Mouse (Mus musculus) brown adipose tissue, adult 24 weeks (tissue): ENCODE measurements around the gene Celf5. TPM values are rescaled to one million over a fixed set of nuclear protein-coding genes. Genes with fewer than 3 reads are reported as not detected.

Source experiments
- H3K27ac ChIP-seq: fragments of 200-500 bp; replicated peaks from 2 replicates; pipeline ENCODE4 v1.5.1; 2012; ENCODE audit warnings: low read depth, mild to moderate bottlenecking, low read length
- H3K4me1 ChIP-seq: fragments of 200-500 bp; 2 replicates; pipeline ENCODE4 v1.6.1; 2012; ENCODE audit warnings: low read length, mixed read lengths; ENCODE audit not compliant: control insufficient read depth, insufficient read depth, insufficient read length
- H3K4me3 ChIP-seq: fragments of 200-500 bp; 2 replicates; pipeline ENCODE4 v1.5.1; 2012; ENCODE audit warnings: low read depth, mild to moderate bottlenecking, low read length, moderate library complexity; ENCODE audit not compliant: insufficient read depth
- polyA plus RNA-seq: library from polyadenylated mRNA; stranded (reverse); fragments of >200 nt; gene quantifications from 2 replicates; pipeline ENCODE4 v1.2.4, GENCODE M21; 2012; ENCODE audit not compliant: missing spikeins, insufficient read depth, insufficient read length

The Celf5 gene
- polyA plus RNA-seq: 0.63 TPM in 1 of 2 replicates, not detected in the other

GRCm38 (mm10) chr10:81482533-81482889 lies at the start of gene Celf5:
Gene Celf5, minus strand, starts transcription at chr10:81482709.
- H3K27ac ChIP-seq: no peak within 1 kb of the TSS
- H3K4me3 ChIP-seq: peak within 1 kb of the TSS; percentile 55
- no peaks in the 10 kb centered on the region for H3K4me1 ChIP-seq

DNA sequence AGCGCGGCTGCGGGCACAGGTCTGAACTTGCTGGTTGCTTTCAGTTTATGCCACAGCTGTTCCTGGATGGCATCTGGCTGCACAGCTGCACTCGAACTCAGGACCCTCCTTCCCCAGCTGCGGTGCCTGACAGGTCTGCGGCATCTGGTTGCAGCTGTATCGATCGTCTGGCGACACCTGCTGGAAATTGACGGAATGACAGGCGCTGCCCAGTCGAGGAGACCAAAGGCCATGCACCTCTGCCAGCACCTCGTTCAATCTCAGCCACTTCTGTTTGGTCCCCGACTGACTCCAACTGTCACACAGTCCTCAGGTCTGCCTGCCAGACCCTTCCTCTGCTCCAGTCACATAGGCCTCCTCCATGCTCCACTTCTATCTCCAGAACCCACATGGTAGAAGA lies 44.3 kb upstream of the Celf5 start:
- Histone ChIP-seq H3K27ac (no peak overlapping the region), H3K4me3 (no peak overlapping the region), H3K4me1 (peaks cover 3% of the 10 kb centered on the region)

DNA sequence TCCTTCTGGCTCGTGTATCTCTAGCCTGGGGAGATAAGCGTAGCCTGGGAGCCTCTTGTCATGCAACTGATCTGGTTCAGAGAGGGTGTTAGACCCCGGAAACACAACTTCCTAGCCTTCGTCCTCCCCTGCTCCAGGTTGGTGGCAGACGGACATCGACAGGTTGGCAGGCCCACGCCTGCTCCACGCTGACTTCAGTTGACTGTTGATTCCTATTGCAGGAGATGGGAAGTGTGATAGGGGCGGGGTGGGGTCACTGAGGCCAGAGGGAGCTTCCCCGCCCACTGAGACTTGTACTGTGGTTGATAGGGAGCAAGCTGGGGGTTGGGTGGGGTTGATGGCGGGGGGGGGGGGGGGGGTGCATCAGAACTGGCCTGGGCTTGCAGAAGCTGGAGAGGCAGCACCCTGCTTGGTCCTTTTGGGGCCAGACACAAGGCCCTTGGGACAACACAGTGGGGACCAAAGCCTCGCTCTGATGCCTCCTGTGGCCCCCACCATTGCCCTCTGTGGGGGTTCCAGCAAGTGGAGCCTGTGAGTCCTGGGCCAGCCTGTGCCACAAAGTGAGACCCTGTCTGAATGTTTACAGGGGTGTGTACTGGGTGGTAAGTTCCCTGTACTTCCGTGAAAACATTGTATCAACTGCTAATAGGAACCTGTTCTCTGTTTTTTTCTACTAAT lies 42.6 kb upstream of the Celf5 start:
- H3K4me3 ChIP-seq: no peak overlapping the region
- H3K27ac ChIP-seq: peak overlapping the region; percentile 31; the same call in 1 of the 2 replicates
- peaks cover 3% of the 10 kb centered on the region for H3K4me1 ChIP-seq

GRCm38 (mm10) chr10:81524051-81524605 lies 41.6 kb upstream of the Celf5 start, which contains the start of gene Gna15:
Gene Gna15, minus strand, starts transcription at chr10:81524225.
- peak within 1 kb of the TSS; percentile 70 for H3K27ac ChIP-seq
- H3K4me1 ChIP-seq: peaks cover 11% of the 10 kb centered on the region
- H3K4me3 ChIP-seq: peak within 1 kb of the TSS; percentile 39

DNA sequence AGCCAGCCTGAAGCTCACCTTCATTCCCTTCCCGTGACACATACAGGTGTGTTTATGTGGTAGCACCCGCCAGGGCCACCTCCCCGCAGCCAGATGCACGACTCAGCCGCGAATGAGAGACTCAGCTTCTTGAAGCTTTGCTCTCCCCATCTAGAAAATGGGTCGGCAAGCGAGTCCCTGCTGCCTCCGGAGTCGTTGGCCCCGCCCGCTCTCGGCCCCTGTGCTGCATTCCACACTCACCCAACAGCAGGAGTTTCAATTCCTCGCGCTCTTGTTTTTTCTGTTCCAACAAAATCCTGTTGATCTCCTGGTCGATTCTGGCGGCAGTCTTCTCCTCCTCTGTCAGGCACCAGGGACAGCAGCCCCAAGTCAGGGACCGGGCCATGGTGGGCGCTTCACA lies 41.1 kb upstream of the Celf5 start:
- H3K27ac ChIP-seq: peak overlapping the region; percentile 70
- H3K4me1 ChIP-seq: peaks cover 11% of the 10 kb centered on the region
- H3K4me3 ChIP-seq: peak overlapping the region; percentile 39

DNA sequence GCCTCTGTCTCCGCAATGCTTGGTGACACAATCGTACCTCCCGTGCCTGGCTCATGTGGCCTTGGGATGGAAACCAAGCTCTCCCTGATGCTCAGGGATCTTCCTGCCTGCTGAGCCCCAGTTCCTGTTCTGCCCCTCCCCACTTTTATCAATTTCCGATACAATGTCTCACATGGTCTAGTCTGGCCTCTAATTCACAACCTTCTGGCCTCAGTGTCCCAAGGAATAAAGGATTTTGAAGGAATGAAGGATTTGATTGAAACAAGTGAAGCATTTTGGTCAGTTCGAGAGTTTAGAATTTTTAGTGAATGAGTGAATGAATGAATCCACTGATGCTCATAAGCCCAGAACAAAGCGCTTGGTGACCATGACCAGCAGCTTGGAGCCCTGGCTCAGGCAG lies 40.6 kb upstream of the Celf5 start:
- peak overlapping the region; percentile 39 for H3K4me3 ChIP-seq
- no peak overlapping the region for H3K27ac ChIP-seq

DNA sequence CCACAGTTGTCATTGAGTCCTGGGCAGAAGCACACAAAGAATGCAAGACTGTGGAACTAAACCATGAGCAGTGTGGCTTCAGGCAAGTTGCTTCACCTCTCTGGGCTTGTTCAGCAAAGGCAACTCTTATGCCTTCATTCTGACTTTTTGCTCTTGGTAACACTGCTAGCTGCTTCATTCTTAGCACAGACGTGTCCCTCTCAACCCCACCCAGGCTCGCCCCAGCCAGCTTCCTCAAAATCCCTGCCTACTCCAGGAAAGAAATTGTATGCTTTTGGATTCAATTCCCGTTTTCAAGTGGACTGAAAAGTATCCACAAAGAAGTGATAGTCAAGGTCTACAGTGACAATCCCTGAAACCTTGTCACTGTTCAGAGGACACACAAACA lies 37.5 kb upstream of the Celf5 start:
- no peak overlapping the region for H3K4me3 ChIP-seq
- peaks cover 10% of the 10 kb centered on the region for H3K4me1 ChIP-seq
- H3K27ac ChIP-seq: peak overlapping the region; percentile 35

More for the DNA sequence above, 40.6 kb upstream of the Celf5 start:
- peaks cover 11% of the 10 kb centered on the region for H3K4me1 ChIP-seq

GRCm38 (mm10) chr10:81519227-81519977 lies 36.9 kb upstream of the Celf5 start:
- H3K4me1 ChIP-seq: peaks cover 7% of the 10 kb centered on the region; the same call in 1 of the 2 replicates

DNA sequence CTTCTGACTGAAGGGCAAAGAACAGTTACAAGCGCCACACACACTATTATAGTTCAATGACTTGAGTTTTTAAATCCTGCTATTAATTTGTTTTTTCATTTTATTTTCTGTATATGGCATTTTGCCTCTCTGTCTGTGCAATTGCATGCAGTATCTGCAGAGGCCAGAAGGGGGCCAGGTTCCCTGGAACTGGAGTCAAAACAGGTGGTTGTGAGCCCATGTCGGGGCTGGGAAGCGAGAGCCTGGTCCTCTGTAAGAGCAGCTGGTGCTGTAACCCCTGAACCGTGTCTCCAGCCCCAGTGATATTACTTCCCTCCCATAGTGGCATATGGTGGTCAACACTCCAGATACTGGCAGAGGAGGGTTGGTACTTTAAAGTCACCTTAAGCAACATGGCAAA lies 36.0 kb upstream of the Celf5 start:
- Histone ChIP-seq H3K4me3 (no peak overlapping the region), H3K4me1 (peaks cover 7% of the 10 kb centered on the region; the same call in 1 of the 2 replicates), H3K27ac (no peak overlapping the region)

More at GRCm38 (mm10) chr10:81519227-81519977, 36.9 kb upstream of the Celf5 start:
- Histone ChIP-seq H3K27ac (peak overlapping the region; percentile 35), H3K4me3 (no peak overlapping the region)

DNA sequence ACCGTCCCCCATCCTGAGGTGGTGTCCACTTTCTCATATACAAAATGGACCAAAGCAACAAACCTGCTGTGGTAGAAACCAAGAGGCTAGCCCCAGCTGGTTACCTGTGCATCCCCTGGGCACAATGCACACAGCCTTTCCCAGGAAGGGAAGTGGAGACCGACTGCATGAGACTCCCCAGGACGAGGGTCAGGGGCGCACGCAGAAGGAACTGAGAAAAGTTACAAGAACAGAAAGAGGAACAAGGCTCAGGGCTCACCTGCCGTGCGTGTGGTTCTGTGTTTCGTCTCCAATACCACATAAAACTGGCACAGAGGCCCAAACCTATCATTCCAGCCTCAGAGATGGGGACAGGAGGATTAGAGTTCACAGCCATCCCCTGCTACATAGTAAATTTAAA lies 34.7 kb upstream of the Celf5 start:
- H3K27ac ChIP-seq: no peak overlapping the region
- H3K4me1 ChIP-seq: peaks cover 7% of the 10 kb centered on the region; the same call in 1 of the 2 replicates
- no peak overlapping the region for H3K4me3 ChIP-seq

DNA sequence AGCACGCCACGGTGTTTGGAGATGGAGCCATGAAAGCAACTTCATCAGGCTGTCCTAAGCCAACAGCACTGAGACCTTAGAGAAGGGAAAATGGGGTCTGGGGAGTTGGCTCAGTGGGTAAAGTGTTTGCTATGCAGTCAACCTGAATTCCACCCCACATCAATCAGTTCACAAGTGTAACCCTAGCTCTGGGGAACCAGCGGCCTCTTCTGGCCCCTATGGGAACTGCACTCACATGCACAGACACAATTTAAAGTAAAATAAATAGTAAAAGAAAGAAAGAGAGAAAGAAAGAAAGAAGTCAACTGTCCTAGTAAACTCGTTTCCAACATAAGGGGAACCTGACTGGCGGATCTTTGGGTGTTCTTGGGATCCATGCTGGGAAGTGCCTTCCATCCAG lies 31.3 kb upstream of the Celf5 start:
- H3K4me3 ChIP-seq: no peak overlapping the region
- no peaks in the 10 kb centered on the region; the same call in 1 of the 2 replicates for H3K4me1 ChIP-seq
- H3K27ac ChIP-seq: no peak overlapping the region

DNA sequence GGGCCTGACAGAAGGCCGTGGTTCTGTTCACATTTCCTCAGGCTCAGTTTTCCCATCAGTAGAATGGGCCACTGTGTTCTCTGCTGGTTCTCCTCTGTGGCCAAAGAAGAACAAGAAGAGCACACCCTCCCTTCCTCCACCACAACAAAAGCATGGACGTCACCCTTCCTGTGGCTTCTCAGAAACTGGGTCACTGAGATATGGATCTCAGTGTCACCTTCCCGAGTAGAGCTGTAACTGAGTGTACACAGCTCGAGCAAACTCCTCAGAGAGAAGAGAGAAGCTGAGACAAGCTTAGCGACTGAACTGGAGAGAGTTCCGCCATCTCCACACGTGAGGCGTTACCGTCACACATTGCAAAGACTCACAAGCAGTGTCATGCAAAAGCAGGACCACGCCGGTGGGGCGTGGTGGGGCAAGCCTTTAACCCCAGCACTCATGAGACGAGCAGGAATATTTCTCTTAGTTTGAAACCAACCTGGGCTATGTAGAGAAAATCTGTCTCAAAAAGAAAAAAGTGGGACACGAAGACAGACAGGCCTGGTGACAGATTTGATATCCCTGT lies 27.8 kb upstream of the Celf5 start:
- H3K27ac ChIP-seq: peak overlapping the region; percentile 7; the same call in 1 of the 2 replicates

DNA sequence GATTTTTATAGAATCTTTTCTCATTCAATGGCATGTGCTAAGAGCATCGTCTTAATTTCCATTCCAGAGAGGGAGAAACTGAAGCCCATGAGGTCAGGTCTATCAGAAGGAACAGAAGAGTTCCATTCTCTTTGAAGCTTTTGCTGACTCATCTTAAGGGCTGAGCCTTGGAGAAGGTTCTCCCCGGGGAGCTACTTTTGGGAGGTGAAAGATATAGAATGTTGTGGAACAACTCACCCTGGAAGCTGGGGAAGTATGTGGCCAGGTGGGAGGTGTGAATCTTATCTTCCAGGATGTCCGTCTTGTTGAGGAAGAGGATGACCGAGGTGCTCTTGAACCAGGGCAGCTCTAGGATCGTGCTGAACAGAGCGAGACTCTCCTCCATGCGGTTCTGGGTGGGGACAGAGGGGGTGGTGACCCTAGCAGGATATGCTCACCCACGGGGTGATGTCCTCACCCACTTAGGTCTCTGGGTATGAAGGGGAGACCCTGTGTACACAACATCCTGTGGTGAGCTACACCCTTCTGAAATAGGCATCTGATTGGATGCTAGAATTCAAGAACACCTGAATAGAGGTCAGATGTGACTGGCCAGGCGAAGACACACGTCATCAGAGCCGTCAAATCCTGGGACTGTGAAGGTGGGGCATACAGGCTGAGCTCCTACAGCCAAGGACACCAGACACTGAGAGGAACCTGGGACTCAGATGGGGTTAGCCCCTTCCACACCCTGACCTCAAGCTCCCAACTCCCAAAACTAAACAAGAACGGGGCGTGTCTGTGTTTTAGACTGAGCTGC lies 25.4 kb upstream of the Celf5 start:
- Histone ChIP-seq H3K27ac (no peak overlapping the region), H3K4me1 (no peaks in the 10 kb centered on the region; the same call in 1 of the 2 replicates), H3K4me3 (no peak overlapping the region)

More for the DNA sequence above, 27.8 kb upstream of the Celf5 start:
- Histone ChIP-seq H3K4me1 (no peaks in the 10 kb centered on the region; the same call in 1 of the 2 replicates), H3K4me3 (no peak overlapping the region)

- H3K4me3 ChIP-seq: no peak overlapping the region
- no peak overlapping the region for H3K27ac ChIP-seq
Measured at GRCm38 (mm10) chr10:81507095-81507494, 24.6 kb upstream of the Celf5 start.

More at GRCm38 (mm10) chr10:81507095-81507494, 24.6 kb upstream of the Celf5 start:
- no peaks in the 10 kb centered on the region; the same call in 1 of the 2 replicates for H3K4me1 ChIP-seq
